In genomic region chr11:31703173-31703572, GRCm38 (mm10) we compare ENCODE assay signal across 13 mouse cellular contexts. TPM values are rescaled to one million over a fixed set of nuclear protein-coding genes. Genes with fewer than 3 reads are reported as not detected.
A peak's percentile ranks its signal among the peaks of the same experiment; 100 is the strongest.
DNase-seq lines count a peak whose midpoint lies in the region; ATAC-seq and TF ChIP-seq lines count a peak whose summit lies in the region.
"Had no signal": no experiment of that assay in that cellular context is flagged by ENCODE, and none has a peak within 500 bp of the region (broad histone marks: within the 10 kb centered on the region; RNA-seq: fewer than 3 reads in every experiment).

No protein-coding gene starts in this region.

- H3K27ac ChIP-seq in kidney, adult 2 months (ENCODE audit: insufficient read depth, low read depth, low read length), result no peak overlapping the region
- H3K27ac ChIP-seq in testis, adult 2 months (ENCODE audit: control insufficient read depth, insufficient read depth, low read depth, low read length), result no peak overlapping the region
- peak overlapping the region; percentile 84 for H3K27ac ChIP-seq in left cerebral cortex, adult 2 months
- no peak overlapping the region for H3K27ac ChIP-seq in midbrain, embryonic 15.5 days
- H3K27ac ChIP-seq: hindbrain, embryonic 15.5 days; limb, embryonic 10.5 days; macrophage had no signal

- ATAC-seq in cerebellum, adult (ENCODE audit: insufficient number of reproducible peaks, low FRiP score, low TSS enrichment), result no peak
- no peak for ATAC-seq in midbrain, embryonic 15.5 days (replicated peaks)
- ATAC-seq: activated CD4-positive, CD25-positive, alpha-beta regulatory T cell, adult 4 months had no signal

- no peak overlapping the region for H3K4me2 ChIP-seq in midbrain, embryonic 15.5 days
- H3K4me2 ChIP-seq: hindbrain, embryonic 15.5 days had no signal

- no peaks in the 10 kb centered on the region for H3K9me3 ChIP-seq in midbrain, embryonic 15.5 days
- H3K9me3 ChIP-seq: hindbrain, embryonic 15.5 days; limb, embryonic 10.5 days had no signal

- no peak overlapping the region for H3K4me3 ChIP-seq in kidney, adult 2 months (ENCODE audit: insufficient read depth, low read depth, low read length)
- H3K4me3 ChIP-seq in testis, adult 2 months (ENCODE audit: control insufficient read depth, low read depth, low read length), result peak overlapping the region; percentile 30
- no peak overlapping the region for H3K4me3 ChIP-seq in left cerebral cortex, adult 2 months
- H3K4me3 ChIP-seq in midbrain, embryonic 15.5 days, result no peak overlapping the region
- H3K4me3 ChIP-seq: hindbrain, embryonic 15.5 days; limb, embryonic 10.5 days had no signal

- no peaks in the 10 kb centered on the region for H3K27me3 ChIP-seq in kidney, adult 2 months (replicated peaks; ENCODE audit: control insufficient read depth, insufficient read depth, low read length)
- H3K27me3 ChIP-seq in testis, adult 2 months (ENCODE audit: control insufficient read depth, insufficient read depth, low read length), result no peaks in the 10 kb centered on the region
- H3K27me3 ChIP-seq in midbrain, embryonic 15.5 days (replicated peaks), result no peaks in the 10 kb centered on the region
- H3K27me3 ChIP-seq: hindbrain, embryonic 15.5 days had no signal

- no peak for TF ChIP-seq POLR2A in kidney, adult 2 months (IDR thresholded peaks at IDR 0.05; ENCODE audit: low read depth, low read length)
- TF ChIP-seq POLR2A in testis, adult 2 months (IDR thresholded peaks at IDR 0.05; ENCODE audit: control insufficient read depth, low read depth, low read length), result no peak

- no peaks in the 10 kb centered on the region for H3K36me3 ChIP-seq in kidney, adult 2 months (ENCODE audit: control insufficient read depth, insufficient read depth, low read length)
- no peaks in the 10 kb centered on the region for H3K36me3 ChIP-seq in testis, adult 2 months (ENCODE audit: control insufficient read depth, insufficient read depth, low read length)
- H3K36me3 ChIP-seq in midbrain, embryonic 15.5 days (replicated peaks), result no peaks in the 10 kb centered on the region
- H3K36me3 ChIP-seq: hindbrain, embryonic 15.5 days; limb, embryonic 10.5 days had no signal

- 62% methylated on average over 8 of the region's 8 CpGs for WGBS in kidney, adult 2 months
- 66% methylated on average over 8 of the region's 8 CpGs for WGBS in midbrain, embryonic 15.5 days

- TF ChIP-seq CTCF in kidney, adult 2 months (conservative IDR thresholded peaks at IDR 0.05; ENCODE audit: insufficient read depth, insufficient read length, low read depth, low read length), result no peak
- TF ChIP-seq CTCF in testis, adult 2 months (IDR thresholded peaks at IDR 0.05; ENCODE audit: control insufficient read depth, insufficient read depth, insufficient replicate concordance, low read depth, low read length), result no peak
- no peak for TF ChIP-seq CTCF in left cerebral cortex, adult 2 months (IDR thresholded peaks at IDR 0.05)

- no peak overlapping the region for H3K9ac ChIP-seq in midbrain, embryonic 15.5 days
- H3K9ac ChIP-seq: hindbrain, embryonic 15.5 days had no signal

- peaks cover 6% of the 10 kb centered on the region; the same call in 1 of the 2 replicates for H3K4me1 ChIP-seq in kidney, adult 2 months (ENCODE audit: control insufficient read depth, insufficient read depth, low read length)
- H3K4me1 ChIP-seq in testis, adult 2 months (ENCODE audit: control insufficient read depth, insufficient read depth, low read length), result no peaks in the 10 kb centered on the region
- no peaks in the 10 kb centered on the region for H3K4me1 ChIP-seq in midbrain, embryonic 15.5 days
- H3K4me1 ChIP-seq: hindbrain, embryonic 15.5 days; limb, embryonic 10.5 days had no signal

- intact Hi-C loops in left cerebral cortex, adult 2 months (cut with DNase I), result no loop called here

- DNase-seq in kidney, adult 2 months, result peak; percentile 43
- no peak for DNase-seq in kidney, adult 18-20 months
- DNase-seq in testis, postnatal 14 days (ENCODE audit: low spot score), result no peak
- DNase-seq in left cerebral cortex, adult 2 months (ENCODE audit: extremely low spot score in 1 of 2, low spot score in 2 of 2), result peak; percentile 53 to 64
- DNase-seq: gastrocnemius, postnatal 14 days; thymus, adult 18-20 months had no signal

RNA-seq across cellular contexts. Expression of gene Bod1, which starts 31.5 kb away (rescaled TPM):
- polyA plus RNA-seq in kidney, adult 2 months (2012; rRNA removed), result 131 and 137 TPM in 2 replicates
- 81.8 and 89.7 TPM in 2 replicates for polyA plus RNA-seq in testis, adult 2 months (2012; rRNA removed)
- total RNA-seq in left cerebral cortex, adult 2 months (2021), result 100 to 1,000 TPM; 100 to 101 TPM
- polyA plus RNA-seq in midbrain, embryonic 15.5 days (2015; fragmentation: Nextera tagmentation; extraction: Ambion mirVana), result 138 and 148 TPM in 2 replicates

Comparison
In these comparisons a context has a peak if more than half of its experiments do, and no peak if none do; other contexts are left out.
1. DNase-seq: peak in kidney, adult 2 months (single experiment) and left cerebral cortex, adult 2 months (2 of 2); none in kidney, adult 18-20 months (single experiment) and testis, postnatal 14 days (single experiment).